Mouse (Mus musculus): ENCODE data around the gene Msh4. TPM values are rescaled to one million over a fixed set of nuclear protein-coding genes. Genes with fewer than 3 reads are reported as not detected.

The Msh4 gene
- polyA plus RNA-seq, 1 experiment from 2014 or later = 0.17 TPM

GRCm38 (mm10) chr3:153911197-153911881 lies 5.4 kb upstream of the Msh4 start:
- Histone ChIP-seq H3K4me1 (ENCODE audit: insufficient read depth) (peaks cover 12% of the 10 kb centered on the region), H3K27ac (ENCODE audit: low read depth) (peak overlapping the region; percentile 81), H3K4me3 (ENCODE audit: low read depth, low read length) (peak overlapping the region; percentile 66), H3K36me3 (ENCODE audit: insufficient read depth) (peaks cover 54% of the 10 kb centered on the region), H3K9ac (peak overlapping the region; percentile 92), H3K9me3 (ENCODE audit: low read depth, low read length) (no peaks in the 10 kb centered on the region), H3K4me2 (peak overlapping the region; percentile 68), H3K27me3 (ENCODE audit: insufficient read depth, low read length) (no peaks in the 10 kb centered on the region)
- no peak for TF ChIP-seq CTCF (IDR thresholded peaks at IDR 0.05; ENCODE audit: low read depth)
- 39% methylated on average over 8 of the region's 8 CpGs for WGBS
- no peak for ATAC-seq (ENCODE audit: insufficient read depth)
- no peak for DNase-seq

- Histone ChIP-seq H3K9me3 (ENCODE audit: low read depth, low read length) (no peaks in the 10 kb centered on the region), H3K27me3 (ENCODE audit: insufficient read depth, low read length) (no peaks in the 10 kb centered on the region), H3K4me3 (ENCODE audit: low read depth, low read length) (peak overlapping the region; percentile 66), H3K36me3 (ENCODE audit: insufficient read depth) (peaks cover 62% of the 10 kb centered on the region), H3K9ac (peak overlapping the region; percentile 92), H3K4me1 (ENCODE audit: insufficient read depth) (peaks cover 12% of the 10 kb centered on the region), H3K4me2 (peak overlapping the region; percentile 68), H3K27ac (ENCODE audit: low read depth) (0 out of 2 replicates have a peak overlapping the region, but pooled peaks have one; percentile 1)
- 67% methylated on average over 7 of the region's 7 CpGs for whole genome bisulfite sequencing
- DNase-seq (no peak), ATAC-seq (ENCODE audit: insufficient read depth) (no peak)
- TF ChIP-seq CTCF (IDR thresholded peaks at IDR 0.05; ENCODE audit: low read depth) = no peak
Observed at GRCm38 (mm10) chr3:153910489-153910888, 4.6 kb upstream of the Msh4 start.

DNA sequence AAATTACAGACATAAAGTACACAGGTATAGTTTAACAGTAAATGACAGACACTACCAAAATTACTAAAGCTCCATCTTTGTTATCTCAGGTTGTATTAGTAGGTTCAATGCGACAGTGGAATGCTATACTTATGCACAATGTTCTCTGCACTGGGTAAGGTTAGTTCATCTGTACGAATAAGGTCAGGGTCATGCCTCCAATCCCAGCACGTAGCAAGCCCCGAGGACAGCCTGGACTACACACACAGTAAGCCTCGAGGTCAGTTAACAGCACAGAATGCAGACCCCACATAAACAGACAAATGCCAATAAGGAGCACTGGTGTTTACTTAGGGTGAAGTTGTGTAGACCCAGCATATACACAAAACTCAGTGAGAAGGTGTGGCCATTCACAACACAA lies 3.0 kb upstream of the Msh4 start:
- Histone ChIP-seq H3K4me3 (ENCODE audit: low read depth, low read length) (no peak overlapping the region; the same call in 1 of the 2 replicates), H3K9me3 (ENCODE audit: low read depth, low read length) (no peaks in the 10 kb centered on the region), H3K9ac (no peak overlapping the region), H3K27ac (ENCODE audit: low read depth) (no peak overlapping the region), H3K36me3 (ENCODE audit: insufficient read depth) (peaks cover 78% of the 10 kb centered on the region), H3K4me1 (ENCODE audit: insufficient read depth) (peaks cover 12% of the 10 kb centered on the region), H3K4me2 (no peak overlapping the region; the same call in 1 of the 2 replicates), H3K27me3 (ENCODE audit: insufficient read depth, low read length) (no peaks in the 10 kb centered on the region)
- 70% methylated on average over 5 of the region's 5 CpGs for WGBS
- ATAC-seq (ENCODE audit: insufficient read depth) (no peak), DNase-seq (no peak)
- no peak for TF ChIP-seq CTCF (IDR thresholded peaks at IDR 0.05; ENCODE audit: low read depth)

DNA sequence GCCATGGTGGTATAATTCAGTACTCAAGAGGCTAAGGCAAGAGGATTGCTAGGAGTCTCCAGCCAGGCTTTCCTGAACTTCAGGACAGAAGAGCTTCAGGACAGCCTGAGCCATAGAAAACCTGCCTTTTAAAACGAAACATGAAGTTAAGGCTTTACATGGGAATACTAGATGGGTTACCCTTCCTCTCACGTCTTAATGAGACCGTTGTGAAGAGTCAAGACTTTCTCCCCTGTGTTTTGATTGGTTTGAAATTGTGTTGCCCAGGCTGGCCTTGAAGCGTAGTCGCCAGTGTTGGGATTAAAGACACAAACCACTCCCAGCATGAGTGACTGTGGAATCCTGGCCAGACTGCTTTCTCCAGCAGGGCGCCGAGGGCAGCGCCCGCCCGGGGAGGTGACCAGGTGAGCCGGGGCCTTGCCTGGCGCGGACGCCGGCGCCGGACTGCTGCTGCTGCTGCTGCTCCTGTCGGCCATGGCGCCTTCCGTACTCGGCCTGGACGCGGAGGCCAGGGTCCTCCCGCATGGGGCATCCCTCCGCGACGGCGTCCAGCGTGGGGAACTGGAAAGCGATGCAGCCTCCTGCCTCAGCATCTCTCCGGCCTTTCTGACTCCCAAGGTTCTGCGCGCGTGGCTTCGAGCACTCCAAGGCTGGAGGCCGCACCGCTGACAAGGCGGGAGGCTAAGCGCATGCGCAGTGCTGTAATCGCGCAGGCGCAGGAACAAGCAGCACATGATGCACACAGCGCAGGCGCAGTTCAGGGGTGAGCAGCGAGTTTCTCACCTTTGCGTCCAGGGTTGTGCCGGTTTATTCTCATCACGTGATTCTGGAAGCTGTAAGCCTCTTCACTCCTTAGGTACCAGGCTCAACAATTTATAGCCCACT lies 445 bp downstream of the Msh4 start:
- Histone ChIP-seq H3K9ac (no peak overlapping the region), H3K4me3 (ENCODE audit: low read depth, low read length) (no peak overlapping the region), H3K4me1 (ENCODE audit: insufficient read depth) (peaks cover 5% of the 10 kb centered on the region; the same call in 1 of the 2 replicates), H3K36me3 (ENCODE audit: insufficient read depth) (peaks cover 74% of the 10 kb centered on the region), H3K9me3 (ENCODE audit: low read depth, low read length) (no peaks in the 10 kb centered on the region), H3K4me2 (no peak overlapping the region), H3K27ac (ENCODE audit: low read depth) (no peak overlapping the region), H3K27me3 (ENCODE audit: insufficient read depth, low read length) (no peaks in the 10 kb centered on the region)
- no peak for DNase-seq
- TF ChIP-seq CTCF (IDR thresholded peaks at IDR 0.05; ENCODE audit: low read depth) = no peak
- peak; percentile 30 for ATAC-seq (ENCODE audit: insufficient read depth)
- WGBS = 81% methylated on average over 49 of the region's 49 CpGs

DNA sequence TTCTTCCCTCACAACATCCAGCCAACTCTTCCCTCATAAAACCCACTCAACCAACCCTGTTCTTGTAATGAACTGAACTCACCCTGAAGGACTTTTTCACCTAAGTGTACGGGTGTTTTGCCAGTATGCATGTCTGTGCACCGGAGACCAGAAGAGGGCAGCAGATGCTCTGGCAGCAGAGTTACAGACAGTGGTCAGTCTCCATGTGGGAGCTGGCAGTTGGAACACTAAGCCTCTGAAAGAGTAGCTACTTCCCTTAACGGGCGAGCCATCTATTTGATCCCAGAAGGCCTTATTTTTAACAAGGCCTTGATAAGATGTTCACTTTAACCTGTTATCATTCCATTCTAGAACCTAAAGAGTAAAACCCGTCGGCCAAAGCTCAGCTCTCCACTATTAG lies 1.4 kb downstream of the Msh4 start:
- no peak overlapping the region for H3K4me3 ChIP-seq (ENCODE audit: low read depth, low read length)
- 68% methylated on average over 6 of the region's 6 CpGs for WGBS
- peaks cover 65% of the 10 kb centered on the region for H3K36me3 ChIP-seq (ENCODE audit: insufficient read depth)
- TF ChIP-seq CTCF (IDR thresholded peaks at IDR 0.05; ENCODE audit: low read depth) = peak; percentile 72
- no peak overlapping the region for H3K27ac ChIP-seq (ENCODE audit: low read depth)
- no peak overlapping the region for H3K9ac ChIP-seq
- no peaks in the 10 kb centered on the region for H3K9me3 ChIP-seq (ENCODE audit: low read depth, low read length)
- H3K4me1 ChIP-seq (ENCODE audit: insufficient read depth) = peaks cover under 1% of the 10 kb centered on the region; the same call in 1 of the 2 replicates
- no peaks in the 10 kb centered on the region for H3K27me3 ChIP-seq (ENCODE audit: insufficient read depth, low read length)
- peak; percentile 76 for DNase-seq
- H3K4me2 ChIP-seq = no peak overlapping the region
- peak; percentile 69 for ATAC-seq (ENCODE audit: insufficient read depth)

DNA sequence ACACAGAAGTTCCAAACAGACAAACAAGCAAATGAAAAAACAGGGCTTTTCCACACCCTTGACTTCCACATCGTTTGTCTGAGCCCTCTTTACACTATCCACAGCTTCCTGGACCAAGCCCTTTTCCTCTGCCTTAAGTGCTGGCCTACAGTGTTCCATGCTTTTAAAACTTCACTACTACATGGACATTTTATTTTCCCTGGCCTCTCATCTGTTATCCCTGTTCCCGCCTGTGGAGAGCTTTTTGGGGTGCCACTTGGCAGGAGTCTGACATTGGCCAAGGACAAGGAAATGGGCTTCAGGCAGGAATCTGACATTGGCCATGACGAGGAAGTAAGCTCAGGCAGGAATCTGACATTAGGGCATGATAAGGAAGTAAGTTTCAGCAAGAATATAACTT lies 3.3 kb downstream of the Msh4 start:
- H3K36me3 ChIP-seq (ENCODE audit: insufficient read depth) = peaks cover 45% of the 10 kb centered on the region
- 51% methylated on average over 3 of the region's 3 CpGs for WGBS

DNA sequence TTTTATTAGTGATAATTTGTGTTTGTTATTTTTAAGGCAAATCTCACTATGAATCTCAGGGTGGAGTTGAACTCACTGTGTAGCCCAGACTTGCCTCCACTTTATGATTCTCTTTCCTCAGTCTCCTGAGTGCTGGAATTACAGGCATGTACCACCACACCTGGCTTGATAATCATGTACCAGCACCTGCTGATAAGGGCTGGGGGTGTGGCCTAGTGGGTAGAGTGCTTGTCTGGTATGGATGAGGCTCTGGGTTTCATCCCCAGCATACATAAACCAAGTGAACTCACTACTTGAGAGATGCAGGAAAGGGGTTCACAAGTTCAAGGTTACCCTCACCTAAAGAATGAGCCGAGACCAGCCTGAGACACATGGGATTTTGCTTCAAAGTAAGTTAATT lies 4.0 kb downstream of the Msh4 start:
- DNase-seq (no peak), ATAC-seq (ENCODE audit: insufficient read depth) (no peak)
- Histone ChIP-seq H3K9ac (no peak overlapping the region), H3K27me3 (ENCODE audit: insufficient read depth, low read length) (no peaks in the 10 kb centered on the region), H3K9me3 (ENCODE audit: low read depth, low read length) (no peaks in the 10 kb centered on the region), H3K36me3 (ENCODE audit: insufficient read depth) (peaks cover 38% of the 10 kb centered on the region), H3K27ac (ENCODE audit: low read depth) (no peak overlapping the region), H3K4me3 (ENCODE audit: low read depth, low read length) (no peak overlapping the region), H3K4me1 (ENCODE audit: insufficient read depth) (no peaks in the 10 kb centered on the region), H3K4me2 (no peak overlapping the region)
- no peak for TF ChIP-seq CTCF (IDR thresholded peaks at IDR 0.05; ENCODE audit: low read depth)
- WGBS = 55% methylated on average over 1 of the region's 1 CpGs

More for the DNA sequence above, 3.3 kb downstream of the Msh4 start:
- H3K4me3 ChIP-seq (ENCODE audit: low read depth, low read length) = no peak overlapping the region
- ATAC-seq (ENCODE audit: insufficient read depth) (no peak), DNase-seq (no peak)
- no peak overlapping the region for H3K27ac ChIP-seq (ENCODE audit: low read depth)
- H3K4me1 ChIP-seq (ENCODE audit: insufficient read depth) = no peaks in the 10 kb centered on the region
- TF ChIP-seq CTCF (IDR thresholded peaks at IDR 0.05; ENCODE audit: low read depth) = no peak
- no peaks in the 10 kb centered on the region for H3K27me3 ChIP-seq (ENCODE audit: insufficient read depth, low read length)
- H3K9ac ChIP-seq = no peak overlapping the region
- no peak overlapping the region for H3K4me2 ChIP-seq
- H3K9me3 ChIP-seq (ENCODE audit: low read depth, low read length) = no peaks in the 10 kb centered on the region
